Comparison of ENCODE assay signal across 19 mouse cellular contexts in the genomic region with DNA sequence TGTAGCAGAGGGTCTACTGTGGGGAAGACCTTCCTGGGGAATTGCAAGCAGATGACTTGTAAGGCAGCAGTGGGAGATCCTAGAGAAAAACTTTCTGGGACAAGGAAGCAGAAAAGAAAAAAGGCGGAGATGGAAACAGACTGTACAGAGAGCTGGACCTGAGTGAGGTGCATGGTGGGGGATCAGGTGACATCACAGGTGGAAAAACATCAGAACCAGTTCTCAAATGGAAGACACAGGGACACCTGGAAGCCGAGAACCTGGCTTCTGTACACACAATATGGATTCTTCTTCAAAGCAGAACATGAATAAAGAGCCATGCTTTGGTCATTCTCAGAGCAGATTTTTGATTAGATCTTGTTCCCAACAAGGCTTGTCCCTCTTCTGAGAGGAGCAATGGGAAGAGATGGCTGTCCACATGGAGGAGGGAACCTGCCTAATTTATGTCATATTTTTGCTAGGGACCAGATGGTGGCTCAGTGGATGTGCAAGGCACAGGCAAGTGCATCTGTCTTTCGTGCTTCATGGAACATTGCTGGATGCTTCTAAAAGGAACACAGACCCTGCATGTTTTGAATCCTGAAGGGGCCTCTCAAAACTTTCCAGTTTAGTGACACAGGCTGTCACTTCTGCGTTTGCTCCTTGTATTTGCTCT.
DNase-seq lines count a peak whose midpoint lies in the region; ATAC-seq and TF ChIP-seq lines count a peak whose summit lies in the region.
"Had no signal": no experiment of that assay in that cellular context is flagged by ENCODE, and none has a peak within 500 bp of the region (broad histone marks: within the 10 kb centered on the region; RNA-seq: fewer than 3 reads in every experiment).

No protein-coding gene starts in this region.

- H3K4me3 ChIP-seq in gastrocnemius, adult 2 months = no peak overlapping the region
- H3K4me3 ChIP-seq: erythroblast, embryonic 14.5 days; forebrain, embryonic 15.5 days; heart, adult 2 months; hindbrain, embryonic 10.5 days; limb, embryonic 12.5 days; liver, embryonic 13.5 days; neural tube, embryonic 12.5 days had no signal

- intact Hi-C loops in left cerebral cortex, postnatal 4 days (cut with DNase I) = no loop called here
- intact Hi-C loops in left cerebral cortex, postnatal 10 days (cut with DNase I) = no loop called here
- intact Hi-C loops in gastrocnemius, adult 2 months (cut with DNase I) = no loop called here

- no peak for DNase-seq in cerebellum, postnatal 4 days (ENCODE audit: low spot score in 2 of 2)
- DNase-seq in left cerebral cortex, postnatal 4 days = peak; percentile 12
- DNase-seq in left cerebral cortex, postnatal 10 days (ENCODE audit: extremely low spot score in 1 of 2, low spot score in 2 of 2) = no peak
- DNase-seq in cerebellum, postnatal 10 days = peak; percentile 67 to 68
- DNase-seq in layer of hippocampus, adult 9-11 months = peak; percentile 63
- DNase-seq in gastrocnemius, adult 2 months = no peak
- no peak for DNase-seq in ovary, postnatal 14 days (ENCODE audit: low spot score)
- DNase-seq: gastrocnemius, postnatal 10 days; heart, adult 2 months; liver, embryonic 13.5 days; right cerebral cortex, postnatal 14 days; thymus, postnatal 36 days had no signal

- ATAC-seq in cerebellum, adult (ENCODE audit: insufficient number of reproducible peaks, low FRiP score, low TSS enrichment) = peak; percentile 90
- ATAC-seq: CD4-positive, CD25-positive, alpha-beta regulatory T cell, adult 4 months had no signal

- TF ChIP-seq CTCF in gastrocnemius, adult 2 months (IDR thresholded peaks at IDR 0.05) = no peak

- H3K27ac ChIP-seq in gastrocnemius, adult 2 months = no peak overlapping the region
- H3K27ac ChIP-seq: forebrain, embryonic 15.5 days; heart, adult 2 months; hindbrain, embryonic 10.5 days; limb, embryonic 12.5 days; liver, embryonic 13.5 days; neural tube, embryonic 12.5 days had no signal

Comparison
In these comparisons a context has a peak if more than half of its experiments do, and no peak if none do; other contexts are left out.
1. DNase-seq: peak in left cerebral cortex, postnatal 4 days (single experiment), cerebellum, postnatal 10 days (2 of 2) and layer of hippocampus, adult 9-11 months (single experiment); none in cerebellum, postnatal 4 days (0 of 2), left cerebral cortex, postnatal 10 days (0 of 2), gastrocnemius, adult 2 months (single experiment) and ovary, postnatal 14 days (single experiment).